Mouse (Mus musculus) spleen, adult 2 months (tissue): ENCODE measurements around the gene Amdhd2.

ENCODE experiments used
- CTCF ChIP-seq: fragments of 200-500 bp; IDR thresholded peaks from 2 replicates; pipeline ENCODE4 v1.5.1; 2011; ENCODE audit warnings: mild to moderate bottlenecking, inconsistent platforms; ENCODE audit not compliant: insufficient read depth, insufficient read length, insufficient replicate concordance; ENCODE audit errors: extremely low read depth
- POLR2A ChIP-seq: fragments of 200-500 bp; IDR thresholded peaks from 2 replicates; pipeline ENCODE4 v1.6.1; 2011; ENCODE audit warnings: low read depth, low read length, inconsistent platforms

DNA sequence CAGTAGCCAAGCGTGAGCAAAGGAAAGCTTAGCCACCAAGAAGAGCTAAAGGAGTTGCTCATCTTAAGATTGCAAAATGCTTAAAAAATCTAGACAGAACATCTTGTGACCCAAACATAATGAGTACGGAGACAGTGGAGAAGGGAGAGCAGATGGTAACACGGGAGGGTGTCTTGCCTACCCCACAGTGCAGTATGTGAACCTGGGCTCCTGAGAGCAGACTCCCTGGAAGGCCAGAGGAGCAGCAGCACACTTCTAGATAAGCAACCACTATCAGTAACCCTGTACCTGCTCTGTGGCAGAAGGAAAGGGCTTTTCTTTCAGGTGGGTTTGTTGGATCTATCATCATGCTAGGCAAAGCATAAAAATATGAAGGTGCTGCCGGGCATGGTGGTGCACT, 50.5 kb downstream of the Amdhd2 start:
- TF ChIP-seq CTCF (no peak), POLR2A (no peak)
